Mouse (Mus musculus) myocyte (in vitro differentiated cells): ENCODE data around the gene Mroh3.

ENCODE experiments used
- MYOD1 ChIP-seq, 3 experiments: IDR thresholded peaks; one replicate each; pipeline ENCODE4 v1.6.1; 2011; ENCODE audit warnings: control low read depth in 2 of 3, low read depth in 2 of 3, mild to moderate bottlenecking in 2 of 3, moderate library complexity in 1 of 3; ENCODE audit not compliant: insufficient read length in 2 of 3, control insufficient read depth in 1 of 3
- POLR2A ChIP-seq: IDR thresholded peaks from one replicate; pipeline ENCODE4 v1.6.1; 2011; ENCODE audit warnings: low read depth, mild to moderate bottlenecking, control low read depth, moderate library complexity; ENCODE audit not compliant: insufficient read length
- TCF12 ChIP-seq: IDR thresholded peaks from one replicate; pipeline ENCODE4 v1.6.1; 2011; ENCODE audit warnings: mild to moderate bottlenecking, control low read depth; ENCODE audit not compliant: poor library complexity, insufficient read depth, severe bottlenecking

DNA sequence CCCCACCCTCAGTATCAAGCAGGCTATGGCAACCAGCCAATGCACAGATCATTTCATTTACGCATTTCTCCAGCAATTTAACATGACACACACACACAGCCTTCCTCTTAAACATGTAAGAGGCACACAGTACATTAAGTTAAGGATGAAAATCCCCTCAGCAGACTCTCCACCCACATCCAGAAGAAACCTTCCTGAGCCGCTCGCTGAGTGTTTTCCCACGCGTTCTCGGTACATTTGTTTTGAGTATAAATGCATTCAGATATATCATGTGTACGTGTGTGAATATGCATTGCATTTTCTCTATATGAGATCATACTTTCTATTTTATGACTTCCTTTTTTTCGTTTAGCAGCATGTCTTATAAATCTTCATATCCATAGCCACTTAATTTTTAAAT is 61.3 kb downstream of the Mroh3 start:
- TF ChIP-seq MYOD1 (IDR thresholded peaks at IDR 0.05; ENCODE audit: control insufficient read depth in 1 of 3, insufficient read length in 2 of 3, low read depth in 2 of 3) (no peak), POLR2A (no peak), TCF12 (no peak)
